ENCODE assay signal across 26 mouse cellular contexts in the genomic region with DNA sequence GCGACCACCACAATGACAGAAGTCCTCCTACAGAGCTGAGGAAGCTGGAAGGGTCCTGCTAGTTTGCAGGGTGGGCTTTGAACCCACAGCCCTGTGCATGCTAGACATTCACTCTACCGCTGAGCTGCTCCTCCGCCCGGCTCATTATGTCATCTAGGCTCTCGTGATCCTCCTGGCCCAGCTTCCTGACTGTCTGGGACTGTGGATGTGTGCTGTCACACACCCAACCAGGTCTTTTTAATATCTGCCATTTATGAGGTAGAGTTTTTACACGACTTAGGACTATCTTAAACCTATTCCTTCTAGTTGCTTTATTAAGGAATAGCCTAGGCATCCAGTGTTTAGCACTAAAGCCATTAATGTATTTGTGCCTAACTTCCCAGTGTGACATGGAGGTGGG.
"Had no signal": no experiment of that assay in that cellular context is flagged by ENCODE, and none has a peak within 500 bp of the region (broad histone marks: within the 10 kb centered on the region; RNA-seq: fewer than 3 reads in every experiment).

No protein-coding gene starts in this region.

- H3K4me1 ChIP-seq: embryonic facial prominence, embryonic 12.5 days; embryonic facial prominence, embryonic 15.5 days; forebrain, embryonic 10.5 days; forebrain, embryonic 12.5 days; forebrain, embryonic 13.5 days; forebrain, embryonic 15.5 days had no signal

- ATAC-seq: forebrain, embryonic 13.5 days; forebrain, embryonic 14.5 days; forebrain, embryonic 15.5 days; forebrain, embryonic 16.5 days; forebrain, postnatal 0 days had no signal

- H3K27me3 ChIP-seq: embryonic facial prominence, embryonic 12.5 days; embryonic facial prominence, embryonic 15.5 days; forebrain, embryonic 12.5 days; forebrain, embryonic 13.5 days; forebrain, embryonic 15.5 days had no signal

- H3K9me3 ChIP-seq: embryonic facial prominence, embryonic 12.5 days; embryonic facial prominence, embryonic 15.5 days; forebrain, embryonic 10.5 days; forebrain, embryonic 12.5 days; forebrain, embryonic 13.5 days; forebrain, embryonic 15.5 days had no signal

- DNase-seq: cerebellum, adult 2 months; cerebellum, adult 8-10 months; cerebellum, adult 9-10 months; cerebellum, adult 9-11 months; cerebellum, postnatal 10 days; cerebellum, postnatal 14 days; cerebellum, postnatal 25 days; cerebellum, postnatal 36 days; embryo, embryonic 11 days; forebrain, postnatal 0 days; gastrocnemius, adult 2 months; gastrocnemius, postnatal 10 days; gastrocnemius, postnatal 14 days; gastrocnemius, postnatal 25 days; gastrocnemius, postnatal 36 days; heart, adult 18-20 months; heart, adult 2 months had no signal

- H3K4me3 ChIP-seq: embryonic facial prominence, embryonic 12.5 days; embryonic facial prominence, embryonic 15.5 days; erythroblast, embryonic 14.5 days; forebrain, embryonic 10.5 days; forebrain, embryonic 12.5 days; forebrain, embryonic 13.5 days; forebrain, embryonic 15.5 days; gastrocnemius, adult 2 months; heart, adult 2 months had no signal

- H3K9ac ChIP-seq: embryonic facial prominence, embryonic 12.5 days; embryonic facial prominence, embryonic 15.5 days; forebrain, embryonic 12.5 days; forebrain, embryonic 13.5 days; forebrain, embryonic 15.5 days; forebrain, postnatal 0 days had no signal

- H3K27ac ChIP-seq: embryonic facial prominence, embryonic 12.5 days; embryonic facial prominence, embryonic 15.5 days; forebrain, embryonic 10.5 days; forebrain, embryonic 12.5 days; forebrain, embryonic 13.5 days; forebrain, embryonic 15.5 days; gastrocnemius, adult 2 months; heart, adult 2 months had no signal

- H3K4me2 ChIP-seq: embryonic facial prominence, embryonic 12.5 days; embryonic facial prominence, embryonic 15.5 days; forebrain, embryonic 12.5 days; forebrain, embryonic 13.5 days; forebrain, embryonic 15.5 days had no signal
